Comparison of ENCODE assay signal across 24 mouse cellular contexts in genomic region chr16:35224716-35225115, GRCm38 (mm10).
DNase-seq lines count a peak whose midpoint lies in the region; ATAC-seq and TF ChIP-seq lines count a peak whose summit lies in the region.
"Had no signal": no experiment of that assay in that cellular context is flagged by ENCODE, and none has a peak within 500 bp of the region (broad histone marks: within the 10 kb centered on the region; RNA-seq: fewer than 3 reads in every experiment).

No protein-coding gene starts in this region.

- H3K36me3 ChIP-seq in heart, embryonic 10.5 days, result no peaks in the 10 kb centered on the region
- H3K36me3 ChIP-seq in heart, adult 2 months (ENCODE audit: control insufficient read depth, insufficient read depth, low read length), result no peaks in the 10 kb centered on the region
- H3K36me3 ChIP-seq in hindbrain, postnatal 0 days (ENCODE audit: insufficient read depth, low read length), result no peaks in the 10 kb centered on the region
- H3K36me3 ChIP-seq in hindbrain, embryonic 13.5 days, result no peaks in the 10 kb centered on the region; the same call in 1 of the 2 replicates
- H3K36me3 ChIP-seq in heart, embryonic 16.5 days (ENCODE audit: control insufficient read depth, insufficient read depth), result no peaks in the 10 kb centered on the region
- no peaks in the 10 kb centered on the region for H3K36me3 ChIP-seq in intestine, embryonic 15.5 days
- H3K36me3 ChIP-seq: embryonic facial prominence, embryonic 13.5 days; G1E; hindbrain, embryonic 10.5 days; lung, embryonic 15.5 days; midbrain, embryonic 15.5 days; neural tube, embryonic 12.5 days had no signal

- intact Hi-C loops in heart, adult 2 months (cut with DNase I), result loop anchor here (5.0 kb wide), 1 partner anchor 67 kb away; no protein-coding TSS in a partner anchor

- no peak for TF ChIP-seq EP300 in heart, adult 2 months (IDR thresholded peaks at IDR 0.05; ENCODE audit: insufficient read depth, low read depth, low read length)

- no peaks in the 10 kb centered on the region for H3K9me3 ChIP-seq in heart, embryonic 10.5 days
- H3K9me3 ChIP-seq in hindbrain, postnatal 0 days (ENCODE audit: low read length), result no peaks in the 10 kb centered on the region
- no peaks in the 10 kb centered on the region for H3K9me3 ChIP-seq in hindbrain, embryonic 13.5 days
- no peaks in the 10 kb centered on the region for H3K9me3 ChIP-seq in heart, embryonic 16.5 days (replicated peaks; ENCODE audit: control insufficient read depth, low read length)
- H3K9me3 ChIP-seq in intestine, embryonic 15.5 days, result no peaks in the 10 kb centered on the region
- H3K9me3 ChIP-seq: embryonic facial prominence, embryonic 13.5 days; forebrain, embryonic 13.5 days; G1E; hindbrain, embryonic 10.5 days; lung, embryonic 15.5 days; midbrain, embryonic 15.5 days; neural tube, embryonic 12.5 days had no signal

- TF ChIP-seq POLR2A in heart, adult 2 months (IDR thresholded peaks at IDR 0.05; ENCODE audit: insufficient read depth, low read depth, low read length), result no peak

- H3K27me3 ChIP-seq in heart, embryonic 10.5 days (ENCODE audit: insufficient read depth, poor library complexity, severe bottlenecking), result no peaks in the 10 kb centered on the region
- no peaks in the 10 kb centered on the region for H3K27me3 ChIP-seq in heart, adult 2 months (ENCODE audit: control insufficient read depth, insufficient read depth, low read length)
- no peaks in the 10 kb centered on the region for H3K27me3 ChIP-seq in hindbrain, postnatal 0 days (ENCODE audit: insufficient read depth, low read length)
- no peaks in the 10 kb centered on the region for H3K27me3 ChIP-seq in hindbrain, embryonic 13.5 days
- no peaks in the 10 kb centered on the region for H3K27me3 ChIP-seq in heart, embryonic 16.5 days (ENCODE audit: control insufficient read depth, insufficient read depth, low read length)
- H3K27me3 ChIP-seq in intestine, embryonic 15.5 days (replicated peaks), result no peaks in the 10 kb centered on the region
- H3K27me3 ChIP-seq: embryonic facial prominence, embryonic 13.5 days; forebrain, embryonic 13.5 days; lung, embryonic 15.5 days; midbrain, embryonic 15.5 days; neural tube, embryonic 12.5 days had no signal

- peak overlapping the region; percentile 25; the same call in 1 of the 2 replicates for H3K4me3 ChIP-seq in heart, embryonic 10.5 days
- no peak overlapping the region for H3K4me3 ChIP-seq in heart, adult 2 months
- H3K4me3 ChIP-seq in hindbrain, postnatal 0 days (ENCODE audit: low read length), result no peak overlapping the region
- H3K4me3 ChIP-seq in hindbrain, embryonic 13.5 days, result no peak overlapping the region
- peak overlapping the region; percentile 12; the same call in 1 of the 2 replicates for H3K4me3 ChIP-seq in heart, embryonic 16.5 days (ENCODE audit: low read length)
- no peak overlapping the region for H3K4me3 ChIP-seq in intestine, embryonic 15.5 days (replicated peaks)
- H3K4me3 ChIP-seq: embryonic facial prominence, embryonic 13.5 days; forebrain, embryonic 13.5 days; hindbrain, embryonic 10.5 days; lung, embryonic 15.5 days; midbrain, embryonic 15.5 days; neural tube, embryonic 12.5 days had no signal

- peak overlapping the region; percentile 84 for H3K27ac ChIP-seq in heart, embryonic 10.5 days
- H3K27ac ChIP-seq in heart, adult 2 months, result no peak overlapping the region; the same call in 1 of the 2 replicates
- peak overlapping the region; percentile 54; the same call in 1 of the 2 replicates for H3K27ac ChIP-seq in hindbrain, postnatal 0 days
- no peak overlapping the region for H3K27ac ChIP-seq in hindbrain, embryonic 13.5 days
- H3K27ac ChIP-seq in heart, embryonic 16.5 days (ENCODE audit: low read length), result peak overlapping the region; percentile 95
- no peak overlapping the region for H3K27ac ChIP-seq in intestine, embryonic 15.5 days
- H3K27ac ChIP-seq: embryonic facial prominence, embryonic 13.5 days; forebrain, embryonic 13.5 days; hindbrain, embryonic 10.5 days; liver, embryonic 14.5 days; lung, embryonic 15.5 days; midbrain, embryonic 15.5 days; neural tube, embryonic 12.5 days had no signal

- H3K79me2 ChIP-seq in heart, adult 2 months (replicated peaks; ENCODE audit: control insufficient read depth, insufficient read depth, low read length), result no peaks in the 10 kb centered on the region

- no peak for TF ChIP-seq CTCF in heart, adult 2 months (IDR thresholded peaks at IDR 0.05)
- no peak for TF ChIP-seq CTCF in hindbrain, postnatal 0 days (IDR thresholded peaks at IDR 0.05; ENCODE audit: low read depth)

- H3K4me2 ChIP-seq in hindbrain, postnatal 0 days (ENCODE audit: low read depth, low read length), result 0 out of 2 replicates have a peak overlapping the region, but pooled peaks have one; percentile 25
- no peak overlapping the region for H3K4me2 ChIP-seq in hindbrain, embryonic 13.5 days
- peak overlapping the region; percentile 56 for H3K4me2 ChIP-seq in heart, embryonic 16.5 days (ENCODE audit: low read depth, low read length)
- H3K4me2 ChIP-seq in intestine, embryonic 15.5 days (replicated peaks), result 0 out of 2 replicates have a peak overlapping the region, but pooled peaks have one; percentile 9
- H3K4me2 ChIP-seq: embryonic facial prominence, embryonic 13.5 days; forebrain, embryonic 13.5 days; lung, embryonic 15.5 days; midbrain, embryonic 15.5 days; neural tube, embryonic 12.5 days had no signal

- peaks cover 93% of the 10 kb centered on the region for H3K4me1 ChIP-seq in heart, embryonic 10.5 days
- H3K4me1 ChIP-seq in heart, adult 2 months (ENCODE audit: control insufficient read depth, insufficient read depth, low read length), result peaks cover 15% of the 10 kb centered on the region
- peaks cover 18% of the 10 kb centered on the region for H3K4me1 ChIP-seq in hindbrain, postnatal 0 days (ENCODE audit: insufficient read depth, low read length)
- H3K4me1 ChIP-seq in hindbrain, embryonic 13.5 days (replicated peaks), result peaks cover 18% of the 10 kb centered on the region
- peaks cover 79% of the 10 kb centered on the region for H3K4me1 ChIP-seq in heart, embryonic 16.5 days (ENCODE audit: control insufficient read depth, insufficient read depth, low read length)
- H3K4me1 ChIP-seq in intestine, embryonic 15.5 days (replicated peaks), result peaks cover 21% of the 10 kb centered on the region
- H3K4me1 ChIP-seq: midbrain, embryonic 15.5 days had no signal

- 14% methylated on average over 14 of the region's 14 CpGs for WGBS in heart, embryonic 10.5 days
- 11% methylated on average over 14 of the region's 14 CpGs for WGBS in heart, adult 2 months
- WGBS in hindbrain, postnatal 0 days, result 68% methylated on average over 14 of the region's 14 CpGs
- WGBS in hindbrain, embryonic 13.5 days, result 78% methylated on average over 14 of the region's 14 CpGs
- WGBS in heart, embryonic 16.5 days, result 14% methylated on average over 14 of the region's 14 CpGs
- 38% methylated on average over 14 of the region's 14 CpGs for WGBS in intestine, embryonic 15.5 days

- H3K9ac ChIP-seq in heart, adult 2 months (ENCODE audit: low read depth, low read length), result no peak overlapping the region
- H3K9ac ChIP-seq in hindbrain, postnatal 0 days (replicated peaks; ENCODE audit: low read length), result no peak overlapping the region
- no peak overlapping the region for H3K9ac ChIP-seq in hindbrain, embryonic 13.5 days
- peak overlapping the region; percentile 66 for H3K9ac ChIP-seq in heart, embryonic 16.5 days (ENCODE audit: low read length)
- H3K9ac ChIP-seq in intestine, embryonic 15.5 days, result no peak overlapping the region
- H3K9ac ChIP-seq: embryonic facial prominence, embryonic 13.5 days; forebrain, embryonic 13.5 days; liver, embryonic 14.5 days; lung, embryonic 15.5 days; midbrain, embryonic 15.5 days; neural tube, embryonic 12.5 days had no signal

- DNase-seq in heart, embryonic 10.5 days (ENCODE audit: low spot score), result peak; percentile 91
- DNase-seq in heart, adult 2 months, result no peak
- no peak for DNase-seq in hindbrain, postnatal 0 days (ENCODE audit: low spot score)
- no peak for DNase-seq in layer of hippocampus, postnatal 25 days (ENCODE audit: extremely low spot score in 1 of 2, low spot score in 1 of 2)
- DNase-seq: adrenal gland, postnatal 36 days; cerebellum, adult 9-11 months; gastrocnemius, postnatal 36 days; kidney, adult 8-10 months; kidney, postnatal 10 days; lung, postnatal 4 days; right cerebral cortex, postnatal 14 days; thymus, postnatal 14 days had no signal

- no peak for ATAC-seq in hindbrain, postnatal 0 days
- no peak for ATAC-seq in hindbrain, embryonic 13.5 days (ENCODE audit: low FRiP score)
- peak; percentile 77 for ATAC-seq in heart, embryonic 16.5 days (replicated peaks; ENCODE audit: extremely low read depth, insufficient read depth, low FRiP score)
- ATAC-seq in intestine, embryonic 15.5 days, result peak; percentile 57; the same call in 1 of the 2 replicates
- ATAC-seq: midbrain, embryonic 15.5 days; Patski had no signal

Comparison
In these comparisons a context has a peak if more than half of its experiments do, and no peak if none do; other contexts are left out.
1. H3K27ac ChIP-seq: peak in heart, embryonic 10.5 days (single experiment), hindbrain, postnatal 0 days (single experiment) and heart, embryonic 16.5 days (single experiment); none in heart, adult 2 months (single experiment), hindbrain, embryonic 13.5 days (single experiment) and intestine, embryonic 15.5 days (single experiment).
2. H3K4me3 ChIP-seq: peak in heart, embryonic 10.5 days (single experiment) and heart, embryonic 16.5 days (single experiment); none in heart, adult 2 months (single experiment), hindbrain, postnatal 0 days (single experiment), hindbrain, embryonic 13.5 days (single experiment) and intestine, embryonic 15.5 days (single experiment).
3. ATAC-seq: peak in heart, embryonic 16.5 days (single experiment) and intestine, embryonic 15.5 days (single experiment); none in hindbrain, postnatal 0 days (single experiment) and hindbrain, embryonic 13.5 days (single experiment).